Mouse (Mus musculus) colon, adult 2 months (tissue): Measurements from ENCODE around the gene Olfr582. TPM values are rescaled to one million over a fixed set of nuclear protein-coding genes. Genes with fewer than 3 reads are reported as not detected.

Experiments used
- polyA plus RNA-seq: library from polyadenylated mRNA; depleted of rRNA; stranded (reverse); fragments of >200 nt; gene quantifications from 2 replicates; pipeline ENCODE4 v1.2.3, GENCODE M21; 2012; rRNA removed

Gene Olfr582
- polyA plus RNA-seq = not detected in 2 replicates

GRCm38 (mm10) chr7:103037724-103038123, at the start of gene Olfr582:
Olfr582 (plus strand) TSS chr7:103038024.

GRCm38 (mm10) chr7:102989224-102989623, 48.6 kb upstream of the Olfr582 start, which contains the start of gene Olfr578:
Olfr578 (minus strand) TSS chr7:102989324.

GRCm38 (mm10) chr7:103051000-103051399, 13.2 kb downstream of the Olfr582 start, which contains the start of gene Olfr583:
Olfr583 (plus strand) TSS chr7:103051300.

DNA sequence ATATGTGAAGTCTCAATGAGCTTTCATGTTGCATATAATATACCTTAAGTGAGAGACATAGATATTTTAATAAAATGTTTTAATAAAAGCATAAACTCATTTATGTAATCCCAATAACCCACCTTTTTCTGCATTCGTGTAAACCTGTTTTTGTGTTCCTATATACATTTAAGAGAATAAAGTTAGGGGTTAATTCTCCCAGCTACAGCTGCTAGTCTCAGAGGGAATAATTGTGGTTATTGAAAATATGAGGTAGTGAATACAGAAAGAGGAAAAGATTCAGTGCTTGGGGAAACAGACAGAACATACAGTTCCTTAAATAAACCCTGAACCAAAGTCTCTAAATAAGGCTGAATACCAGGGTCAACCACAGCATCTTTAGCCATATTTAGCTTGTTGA, 43.8 kb downstream of the Olfr582 start, which contains the start of gene Olfr584:
Gene Olfr584, plus strand, starts transcription at position 301 of the 400 bp plus-strand sequence.

Other genes starting within 250 kb of the Olfr582 start
- not detected in 2 replicates for gene Olfr564, start 234.5 kb upstream of the Olfr582 start, polyA plus RNA-seq
- gene Olfr566, start 179.3 kb upstream of the Olfr582 start, polyA plus RNA-seq = not detected in 2 replicates
- gene Olfr568, start 160.9 kb upstream of the Olfr582 start, polyA plus RNA-seq = not detected in 2 replicates
- gene Olfr569, start 147.1 kb upstream of the Olfr582 start, polyA plus RNA-seq = not detected in 2 replicates
- gene Olfr570, start 143.4 kb upstream of the Olfr582 start, polyA plus RNA-seq = not detected in 2 replicates
- gene Olfr571, start 120.5 kb upstream of the Olfr582 start, polyA plus RNA-seq = not detected in 2 replicates
- gene Olfr572, start 113.6 kb upstream of the Olfr582 start, polyA plus RNA-seq = not detected in 2 replicates
- not detected in 2 replicates for gene Olfr573-ps1, start 95.4 kb upstream of the Olfr582 start, polyA plus RNA-seq
- not detected in 2 replicates for gene Olfr574, start 89.6 kb upstream of the Olfr582 start, polyA plus RNA-seq
- not detected in 2 replicates for gene Olfr575, start 79.2 kb upstream of the Olfr582 start, polyA plus RNA-seq
- gene Olfr576, start 75.4 kb upstream of the Olfr582 start, polyA plus RNA-seq = not detected in 2 replicates
- gene Olfr577, start 62.1 kb upstream of the Olfr582 start, polyA plus RNA-seq = not detected in 2 replicates
- gene Olfr578, start 48.7 kb upstream of the Olfr582 start, polyA plus RNA-seq = not detected in 2 replicates
- gene Olfr583, start 13.3 kb downstream of the Olfr582 start, polyA plus RNA-seq = not detected in 2 replicates
- not detected in 2 replicates for gene Olfr584, start 43.9 kb downstream of the Olfr582 start, polyA plus RNA-seq
- gene Olfr585, start 59.7 kb downstream of the Olfr582 start, polyA plus RNA-seq = not detected in 2 replicates
- not detected in 2 replicates for gene Olfr586, start 87.6 kb downstream of the Olfr582 start, polyA plus RNA-seq
- gene Olfr588-ps1, start 102.9 kb downstream of the Olfr582 start, polyA plus RNA-seq = not detected in 2 replicates
- gene Olfr589, start 118.3 kb downstream of the Olfr582 start, polyA plus RNA-seq = not detected in 2 replicates
- not detected in 2 replicates for gene Olfr591, start 140.3 kb downstream of the Olfr582 start, polyA plus RNA-seq
- gene Olfr592, start 146.8 kb downstream of the Olfr582 start, polyA plus RNA-seq = not detected in 2 replicates
- not detected in 2 replicates for gene Olfr593, start 173.8 kb downstream of the Olfr582 start, polyA plus RNA-seq
- not detected in 2 replicates for gene Olfr594, start 179.0 kb downstream of the Olfr582 start, polyA plus RNA-seq
- not detected in 2 replicates for gene Usp17ld, start 214.5 kb downstream of the Olfr582 start, polyA plus RNA-seq